Mouse (Mus musculus): Measurements from ENCODE around the gene Bcas1. TPM values are rescaled to one million over a fixed set of nuclear protein-coding genes. Genes with fewer than 3 reads are reported as not detected.
A peak's percentile ranks its signal among the peaks of the same experiment; 100 is the strongest.
"Not testable (repeated sequence)": the region's sequence is repeated elsewhere in the genome, so short reads cannot be mapped to it uniquely, and the experiment has no call there.

Gene Bcas1
- 0.23 and 0.45 TPM in 2 replicates for polyA plus RNA-seq (2016; fragmentation: Nextera tagmentation; extraction: Ambion mirVana)

- Histone ChIP-seq H3K36me3 (no peaks in the 10 kb centered on the region), H3K4me3 (no peak within 1 kb of the TSS), H3K4me1 (peaks cover 6% of the 10 kb centered on the region; the same call in 1 of the 2 replicates), H3K27ac (no peak within 1 kb of the TSS), H3K27me3 (ENCODE audit: low read depth, poor library complexity, severe bottlenecking) (no peaks in the 10 kb centered on the region), H3K9me3 (replicated peaks) (no peaks in the 10 kb centered on the region)
- 82% methylated on average over 8 of the region's 8 CpGs for WGBS
- DNase-seq (ENCODE audit: low spot score), result no peak
These were observed at the start of gene Bcas1 for GRCm38 (mm10) chr2:170427704-170428103. Bcas1 (minus strand) TSS chr2:170427845.

DNA sequence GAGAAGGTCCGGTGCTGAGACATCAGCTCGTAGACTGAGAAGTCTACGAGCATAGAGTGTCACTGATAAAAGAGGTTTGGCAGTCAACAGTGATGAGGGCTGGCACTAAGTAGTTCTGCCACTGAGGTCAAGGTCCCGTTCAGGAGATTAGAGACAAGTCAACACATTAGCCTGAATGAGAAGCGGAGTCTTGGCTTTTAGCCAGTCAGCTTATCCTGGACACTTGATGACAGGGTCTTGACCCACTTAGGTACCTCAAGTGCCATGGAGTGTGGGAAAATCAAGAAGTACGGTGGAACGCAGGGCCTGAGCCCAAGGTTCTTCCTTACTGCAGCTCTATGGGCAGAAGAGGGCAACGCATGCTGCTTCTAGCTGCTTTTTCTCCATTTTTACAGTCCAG, 49.0 kb upstream of the Bcas1 start:
- Histone ChIP-seq H3K27me3 (ENCODE audit: low read depth, poor library complexity, severe bottlenecking) (no peaks in the 10 kb centered on the region), H3K27ac (no peak overlapping the region), H3K36me3 (no peaks in the 10 kb centered on the region), H3K4me1 (no peaks in the 10 kb centered on the region), H3K4me3 (no peak overlapping the region), H3K9me3 (replicated peaks) (no peaks in the 10 kb centered on the region)
- no peak for DNase-seq (ENCODE audit: low spot score)
- WGBS, result 84% methylated on average over 8 of the region's 8 CpGs

DNA sequence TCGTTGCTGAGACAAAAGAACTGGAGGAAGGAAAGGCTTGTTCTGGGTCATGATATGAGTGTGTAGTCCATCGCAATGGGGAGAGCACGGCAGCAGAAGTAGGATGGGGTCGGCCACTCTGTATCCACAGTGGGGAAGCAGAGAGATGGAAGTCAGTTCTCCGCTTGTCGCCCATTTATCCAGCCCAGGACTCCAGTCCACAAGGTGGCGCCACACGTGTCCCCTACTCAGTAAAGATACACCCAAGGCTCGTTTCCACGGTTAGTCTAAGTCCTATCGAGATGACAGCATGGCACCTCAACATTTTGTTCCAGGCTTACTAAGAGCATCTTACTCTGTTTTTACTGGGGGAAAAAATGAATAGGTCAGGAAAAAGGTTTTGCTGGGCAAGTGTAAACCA, 48.6 kb upstream of the Bcas1 start:
- Histone ChIP-seq H3K36me3 (no peaks in the 10 kb centered on the region), H3K4me1 (no peaks in the 10 kb centered on the region), H3K27me3 (ENCODE audit: low read depth, poor library complexity, severe bottlenecking) (no peaks in the 10 kb centered on the region), H3K27ac (no peak overlapping the region), H3K9me3 (replicated peaks) (no peaks in the 10 kb centered on the region), H3K4me3 (no peak overlapping the region)
- WGBS, result 85% methylated on average over 11 of the region's 11 CpGs
- DNase-seq (ENCODE audit: low spot score), result no peak

DNA sequence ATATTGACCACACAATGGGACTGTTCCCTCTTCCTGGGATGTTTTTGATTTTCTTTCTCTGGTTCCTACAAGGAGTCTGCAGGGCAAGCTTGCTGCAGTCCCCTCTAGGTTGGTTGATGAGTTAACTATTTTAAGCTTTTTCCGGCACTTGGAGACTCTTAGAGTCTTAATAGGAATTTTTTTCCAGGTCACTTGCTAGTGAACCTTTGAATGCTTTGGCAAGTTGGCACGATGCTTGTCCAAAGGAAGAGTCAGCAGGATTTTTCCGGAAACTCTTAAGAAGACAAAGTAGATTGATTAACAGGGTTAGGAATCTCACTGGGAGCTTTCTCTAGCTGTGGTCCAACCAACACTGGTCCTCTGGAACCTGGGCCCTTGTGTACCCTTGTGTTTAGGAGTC, 47.5 kb upstream of the Bcas1 start:
- DNase-seq (ENCODE audit: low spot score), result no peak
- Histone ChIP-seq H3K4me1 (peaks cover 3% of the 10 kb centered on the region), H3K27ac (no peak overlapping the region), H3K27me3 (ENCODE audit: low read depth, poor library complexity, severe bottlenecking) (0 out of 2 replicates have a peak, but pooled peaks cover 7% of the 10 kb centered on the region), H3K9me3 (replicated peaks) (no peaks in the 10 kb centered on the region), H3K36me3 (no peaks in the 10 kb centered on the region), H3K4me3 (no peak overlapping the region)
- 92% methylated on average over 3 of the region's 3 CpGs for WGBS

GRCm38 (mm10) chr2:170474125-170474524, 46.5 kb upstream of the Bcas1 start:
- Histone ChIP-seq H3K4me3 (no peak overlapping the region), H3K4me1 (peaks cover 14% of the 10 kb centered on the region), H3K27me3 (ENCODE audit: low read depth, poor library complexity, severe bottlenecking) (0 out of 2 replicates have a peak, but pooled peaks cover 15% of the 10 kb centered on the region), H3K27ac (no peak overlapping the region), H3K36me3 (no peaks in the 10 kb centered on the region), H3K9me3 (replicated peaks) (no peaks in the 10 kb centered on the region)
- WGBS, result 95% methylated on average over 5 of the region's 5 CpGs
- DNase-seq (ENCODE audit: low spot score), result no peak

DNA sequence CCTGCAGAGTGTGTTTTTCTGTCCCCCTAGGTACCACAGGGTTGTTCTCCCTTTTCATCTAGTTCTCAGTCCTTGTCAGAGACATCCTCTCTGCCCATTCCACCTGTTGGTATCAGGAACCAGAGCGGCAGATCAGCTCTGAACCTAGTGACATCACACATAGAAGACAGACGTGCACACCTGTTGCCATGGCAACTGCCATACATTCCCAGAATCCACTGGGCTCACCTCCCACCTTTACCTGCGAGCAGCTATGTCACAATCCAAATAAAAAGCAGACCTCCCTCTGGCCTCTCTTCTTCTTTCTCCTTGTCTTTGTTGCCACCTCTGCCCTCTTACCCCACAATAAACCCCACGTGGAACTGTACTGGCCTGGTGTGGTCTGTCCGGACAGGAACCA, 42.9 kb upstream of the Bcas1 start:
- Histone ChIP-seq H3K36me3 (no peaks in the 10 kb centered on the region), H3K27ac (no peak overlapping the region), H3K4me1 (peaks cover 14% of the 10 kb centered on the region), H3K9me3 (replicated peaks) (no peaks in the 10 kb centered on the region), H3K4me3 (no peak overlapping the region), H3K27me3 (ENCODE audit: low read depth, poor library complexity, severe bottlenecking) (0 out of 2 replicates have a peak, but pooled peaks cover 18% of the 10 kb centered on the region)
- 86% methylated on average over 5 of the region's 5 CpGs for WGBS
- no peak for DNase-seq (ENCODE audit: low spot score)

DNA sequence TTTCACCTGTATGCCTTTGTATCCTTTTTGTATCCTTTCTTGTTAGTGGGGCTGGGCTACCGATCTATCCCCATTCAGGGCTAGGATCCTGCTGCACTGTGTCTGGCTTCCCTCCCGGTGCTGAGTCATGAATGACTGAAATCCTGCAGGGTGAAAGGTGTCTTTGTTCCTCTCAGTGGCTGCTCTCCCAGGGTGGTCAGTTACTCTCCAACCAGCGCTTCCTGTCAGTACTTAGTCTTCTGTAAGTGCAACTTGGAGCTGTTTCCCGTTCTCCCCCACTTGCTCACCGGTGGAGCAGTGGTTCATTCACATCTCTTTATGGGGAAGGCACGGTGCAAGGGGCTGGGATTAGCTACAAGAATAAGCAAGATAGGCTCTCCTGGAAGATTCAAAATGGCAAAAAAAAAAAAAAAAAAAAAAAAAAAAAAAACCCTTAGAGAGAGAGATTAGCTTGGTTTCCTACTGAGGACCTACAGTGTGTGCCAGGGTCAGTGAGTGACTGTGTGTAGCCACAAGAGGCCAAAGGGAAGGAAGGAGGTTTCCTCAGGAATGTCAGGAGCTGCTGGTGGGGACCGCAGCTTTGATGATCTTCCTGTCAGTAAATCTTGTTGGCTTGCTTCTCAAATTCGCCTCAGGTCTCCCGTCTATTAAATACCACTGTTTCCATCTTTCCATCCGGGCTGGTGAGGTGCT, 42.1 kb upstream of the Bcas1 start:
- no peak for DNase-seq (ENCODE audit: low spot score)
- Histone ChIP-seq H3K27ac (no peak overlapping the region), H3K36me3 (no peaks in the 10 kb centered on the region), H3K27me3 (ENCODE audit: low read depth, poor library complexity, severe bottlenecking) (0 out of 2 replicates have a peak, but pooled peaks cover 18% of the 10 kb centered on the region), H3K4me3 (no peak overlapping the region), H3K4me1 (peaks cover 14% of the 10 kb centered on the region), H3K9me3 (replicated peaks) (no peaks in the 10 kb centered on the region)
- 15% methylated on average over 10 of the region's 10 CpGs for WGBS

DNA sequence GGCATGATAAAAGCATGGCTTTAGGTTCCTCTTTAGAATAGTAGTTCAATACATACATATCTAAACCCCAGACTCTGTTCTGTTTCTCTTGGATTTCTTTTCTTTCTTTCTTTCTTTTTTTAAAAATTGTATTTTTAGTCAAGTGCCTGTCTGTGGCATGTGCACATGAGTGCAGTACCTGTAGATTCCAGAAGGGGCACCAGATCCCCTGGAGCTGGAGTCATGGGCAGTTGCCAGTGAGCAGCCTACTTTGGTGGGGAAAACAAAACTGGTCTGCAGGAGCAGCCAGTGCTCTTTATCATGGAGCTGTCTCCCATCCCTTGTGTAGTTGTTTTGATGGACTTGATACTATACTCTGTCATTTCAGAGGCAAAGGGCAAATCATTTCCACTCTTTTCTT, 40.4 kb upstream of the Bcas1 start:
- no peaks in the 10 kb centered on the region for H3K9me3 ChIP-seq (replicated peaks)
- no peak overlapping the region for H3K27ac ChIP-seq
- peaks cover 14% of the 10 kb centered on the region for H3K4me1 ChIP-seq
- no peak overlapping the region for H3K4me3 ChIP-seq
- DNase-seq (ENCODE audit: low spot score), result no peak
- H3K36me3 ChIP-seq, result no peaks in the 10 kb centered on the region
- 0 out of 2 replicates have a peak, but pooled peaks cover 18% of the 10 kb centered on the region for H3K27me3 ChIP-seq (ENCODE audit: low read depth, poor library complexity, severe bottlenecking)

GRCm38 (mm10) chr2:170464817-170465216, 37.2 kb upstream of the Bcas1 start:
- H3K4me1 ChIP-seq, result peaks cover 14% of the 10 kb centered on the region
- H3K9me3 ChIP-seq (replicated peaks), result no peaks in the 10 kb centered on the region
- no peak overlapping the region for H3K4me3 ChIP-seq
- WGBS, result 70% methylated on average over 4 of the region's 4 CpGs
- H3K36me3 ChIP-seq, result no peaks in the 10 kb centered on the region
- no peak for DNase-seq (ENCODE audit: low spot score)
- no peak overlapping the region for H3K27ac ChIP-seq
- 0 out of 2 replicates have a peak, but pooled peaks cover 7% of the 10 kb centered on the region for H3K27me3 ChIP-seq (ENCODE audit: low read depth, poor library complexity, severe bottlenecking)

- 0 out of 2 replicates have a peak, but pooled peaks cover 6% of the 10 kb centered on the region for H3K27me3 ChIP-seq (ENCODE audit: low read depth, poor library complexity, severe bottlenecking)
- H3K36me3 ChIP-seq, result no peaks in the 10 kb centered on the region
- no peaks in the 10 kb centered on the region for H3K9me3 ChIP-seq (replicated peaks)
- peaks cover 16% of the 10 kb centered on the region for H3K4me1 ChIP-seq
- H3K4me3 ChIP-seq, result no peak overlapping the region
- DNase-seq (ENCODE audit: low spot score), result no peak
- WGBS, result 74% methylated on average over 7 of the region's 7 CpGs
- H3K27ac ChIP-seq, result no peak overlapping the region
These were observed 34.0 kb upstream of the Bcas1 start for GRCm38 (mm10) chr2:170461652-170462051.

DNA sequence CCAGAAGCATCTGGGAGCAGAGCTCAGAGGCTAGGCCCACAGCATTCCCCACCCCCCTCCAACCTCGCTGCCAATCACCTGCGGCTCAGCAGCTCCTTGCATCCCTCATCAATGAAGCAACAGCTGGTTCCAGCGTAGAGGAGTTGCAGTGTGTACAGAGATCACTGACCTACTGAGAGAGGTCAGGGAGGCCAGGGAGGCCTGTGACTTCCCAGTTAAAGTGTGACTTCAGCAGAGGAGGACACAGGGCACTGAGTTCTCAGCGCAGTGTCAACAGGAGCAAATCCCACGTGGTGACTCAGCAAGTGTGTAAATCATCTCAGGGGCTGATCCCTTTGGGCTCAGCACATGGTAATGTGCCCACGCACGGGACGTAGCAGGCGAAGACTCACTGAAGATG, 32.2 kb upstream of the Bcas1 start:
- Histone ChIP-seq H3K4me1 (peaks cover 16% of the 10 kb centered on the region), H3K36me3 (no peaks in the 10 kb centered on the region), H3K4me3 (no peak overlapping the region), H3K27ac (peak overlapping the region; percentile 3; the same call in 1 of the 2 replicates), H3K27me3 (ENCODE audit: low read depth, poor library complexity, severe bottlenecking) (0 out of 2 replicates have a peak, but pooled peaks cover 6% of the 10 kb centered on the region), H3K9me3 (replicated peaks) (no peaks in the 10 kb centered on the region)
- 28% methylated on average over 9 of the region's 9 CpGs for WGBS
- DNase-seq (ENCODE audit: low spot score), result peak; percentile 56

DNA sequence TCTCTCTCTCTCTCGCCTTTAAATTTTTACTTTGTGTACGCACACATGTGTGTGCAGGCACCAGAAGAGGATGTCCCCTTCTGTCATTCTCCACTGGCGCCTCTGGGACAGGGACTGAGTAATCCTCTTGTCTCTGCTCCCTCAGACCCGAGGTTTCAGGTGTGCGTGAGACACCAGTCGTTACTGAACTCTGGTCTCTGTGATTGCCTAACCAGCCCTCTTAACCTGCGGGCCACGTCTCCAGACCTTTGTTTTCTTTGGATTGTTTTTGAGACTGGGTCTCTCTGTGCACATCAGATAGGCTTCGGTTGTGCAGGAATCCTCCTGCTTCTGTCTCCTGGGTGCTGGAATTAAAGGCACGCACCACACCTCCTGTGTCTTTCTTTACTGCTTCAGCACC, 31.5 kb upstream of the Bcas1 start:
- peak overlapping the region; percentile 3 for H3K27ac ChIP-seq
- no peaks in the 10 kb centered on the region for H3K9me3 ChIP-seq (replicated peaks)
- WGBS, result 72% methylated on average over 10 of the region's 10 CpGs
- 0 out of 2 replicates have a peak, but pooled peaks cover 6% of the 10 kb centered on the region for H3K27me3 ChIP-seq (ENCODE audit: low read depth, poor library complexity, severe bottlenecking)
- no peak overlapping the region for H3K4me3 ChIP-seq
- H3K4me1 ChIP-seq, result peaks cover 16% of the 10 kb centered on the region
- H3K36me3 ChIP-seq, result no peaks in the 10 kb centered on the region
- no peak for DNase-seq (ENCODE audit: low spot score)

- WGBS, result 40% methylated on average over 4 of the region's 4 CpGs
- H3K4me3 ChIP-seq; H3K4me1 ChIP-seq; H3K27ac ChIP-seq; DNase-seq (ENCODE audit: low spot score); H3K9me3 ChIP-seq (replicated peaks); H3K36me3 ChIP-seq; H3K27me3 ChIP-seq (ENCODE audit: low read depth, poor library complexity, severe bottlenecking): not testable (repeated sequence)
These were observed 26.2 kb upstream of the Bcas1 start for GRCm38 (mm10) chr2:170453809-170454208.

All from limb, embryonic 10.5 days (tissue).